Mouse (Mus musculus) G1E (cell line): Measurements from ENCODE around the gene Fezf2.

ENCODE experiments used
- CTCF ChIP-seq: IDR thresholded peaks from 2 replicates; pipeline ENCODE4 v1.5.1; 2012; ENCODE audit warnings: low read depth, low read length, inconsistent platforms, mixed read lengths
- GATA1 ChIP-seq: IDR thresholded peaks from 2 replicates; pipeline ENCODE4 v1.6.1; 2012; ENCODE audit warnings: borderline replicate concordance, low read length, inconsistent platforms, mixed read lengths
- TAL1 ChIP-seq: conservative IDR thresholded peaks from 2 replicates; pipeline ENCODE4 v1.6.1; 2012; ENCODE audit warnings: low read depth, low read length, inconsistent platforms, mixed read lengths

DNA sequence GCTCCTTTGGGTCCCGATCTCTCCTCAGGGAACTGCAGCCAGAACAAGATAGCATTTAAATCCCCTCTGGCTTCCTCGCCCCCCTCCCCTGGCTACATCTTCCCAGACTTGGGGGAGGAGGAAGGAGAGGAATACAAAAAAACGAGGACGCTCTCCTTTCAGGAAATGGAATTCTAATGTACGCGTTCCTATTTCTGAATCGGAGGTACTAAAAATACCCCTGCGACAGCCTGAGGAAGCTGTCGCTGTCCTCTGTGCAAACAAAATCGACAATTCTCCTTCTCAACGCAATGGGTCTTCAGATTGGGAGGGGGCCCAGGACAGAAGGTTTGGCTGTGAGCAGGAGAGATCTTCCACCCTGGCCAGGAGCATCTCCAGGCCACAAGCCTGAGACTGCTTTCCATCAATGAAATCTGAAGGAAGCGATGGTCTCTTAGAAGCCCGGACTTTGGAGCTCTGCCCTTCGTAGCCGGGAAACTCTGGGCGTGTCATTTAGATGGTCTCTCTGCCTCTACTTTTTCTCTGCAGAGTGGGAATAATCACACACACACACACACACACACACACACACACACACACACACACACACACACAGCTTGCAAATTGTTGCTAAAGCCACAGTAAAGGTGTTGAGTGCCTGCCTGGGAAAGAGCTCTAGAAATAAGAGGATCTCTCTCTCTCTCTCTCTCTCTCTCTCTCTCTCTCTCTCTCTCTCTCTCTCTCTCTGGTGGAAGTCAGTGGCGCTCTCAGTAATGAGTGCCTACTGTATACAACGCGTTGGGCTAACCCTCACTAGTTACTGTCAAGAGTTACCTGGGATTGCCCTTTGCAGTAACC, 7.5 kb downstream of the Fezf2 start:
- TF ChIP-seq CTCF (no peak), TAL1 (no peak), GATA1 (no peak)
